Mouse (Mus musculus) lung, embryonic 15.5 days (tissue): Measurements from ENCODE around the gene Mapk3. TPM values are rescaled to one million over a fixed set of nuclear protein-coding genes. Genes with fewer than 3 reads are reported as not detected.

Source experiments
- ATAC-seq: fragments of 200-750 bp; cut with Nextera tagmentation; 2 replicates; pipeline ENCODE4 v1.8.0; 2017; ENCODE audit warnings: moderate number of reproducible peaks, borderline replicate concordance; ENCODE audit not compliant: low FRiP score, low TSS enrichment; ENCODE audit errors: extremely low read depth
- H3K27ac ChIP-seq: fragments of 300-500 bp; sonication (generic); 2 replicates; pipeline ENCODE4 v1.5.1; 2015; ENCODE audit warnings: moderate library complexity, mild to moderate bottlenecking, inconsistent platforms
- H3K27me3 ChIP-seq: fragments of 300-500 bp; sonication (generic); 2 replicates; pipeline ENCODE4 v1.6.1; 2015; ENCODE audit warnings: inconsistent platforms
- H3K36me3 ChIP-seq: fragments of 300-500 bp; sonication (generic); 2 replicates; pipeline ENCODE4 v1.6.1; 2015; ENCODE audit warnings: inconsistent platforms
- H3K4me1 ChIP-seq: fragments of 300-500 bp; sonication (generic); 2 replicates; pipeline ENCODE4 v1.6.1; 2015; ENCODE audit warnings: inconsistent platforms
- H3K4me2 ChIP-seq: fragments of 300-500 bp; sonication (generic); 2 replicates; pipeline ENCODE4 v1.6.1; 2015; ENCODE audit warnings: inconsistent platforms, mild to moderate bottlenecking, moderate library complexity
- H3K4me3 ChIP-seq: fragments of 300-500 bp; sonication (generic); 2 replicates; pipeline ENCODE4 v1.5.1; 2015; ENCODE audit warnings: mild to moderate bottlenecking, inconsistent platforms
- H3K9ac ChIP-seq: fragments of 300-500 bp; sonication (generic); 2 replicates; pipeline ENCODE4 v1.6.1; 2015; ENCODE audit warnings: inconsistent platforms
- H3K9me3 ChIP-seq: fragments of 300-500 bp; sonication (generic); 2 replicates; pipeline ENCODE4 v1.6.1; 2016; ENCODE audit warnings: inconsistent platforms
- WGBS: fragments of 180-500 bp; shearing (Covaris S2); methylation state at CpG from one replicate; pipeline ENCODE4 v1.1.7; 2015; 5-methylcytosine and 5-hydroxymethylcytosine counted together
- polyA plus RNA-seq: library from polyadenylated mRNA; unstranded; fragments of >200 nt; fragmentation: Nextera tagmentation; extraction: Ambion mirVana; gene quantifications from 2 replicates; pipeline ENCODE4 v1.2.1, GENCODE M21; 2015

Mapk3 gene
- polyA plus RNA-seq, 1 experiment from 2014 or later: 135 TPM

DNA sequence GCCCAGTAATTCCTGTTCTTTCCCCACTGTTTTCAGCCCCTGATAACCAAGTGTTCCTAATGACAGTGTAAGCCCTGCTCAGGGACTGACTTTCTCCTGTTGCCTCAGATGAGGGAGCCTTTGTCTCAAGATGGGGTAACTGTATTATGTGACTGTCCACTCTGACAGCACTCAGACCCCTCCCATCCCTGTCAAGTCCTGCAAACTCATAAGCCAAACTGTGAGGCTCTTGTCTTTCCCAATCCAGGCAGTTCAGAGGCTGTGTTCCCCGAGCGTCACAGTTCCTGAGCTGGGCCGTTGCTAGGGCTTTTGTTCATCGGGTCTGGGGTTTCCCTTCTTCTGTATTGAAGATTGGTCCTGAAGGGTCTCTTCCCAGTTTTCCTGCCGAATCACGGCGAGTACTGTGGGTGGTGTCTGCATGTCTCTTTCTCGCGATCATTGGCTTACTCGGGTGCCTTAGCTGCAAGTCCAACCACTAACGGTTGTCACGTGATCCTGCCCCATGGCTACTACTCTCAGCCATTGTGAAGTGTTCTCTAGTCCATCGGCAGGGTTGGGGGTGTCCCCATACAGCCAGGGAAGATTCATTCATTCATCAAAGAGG is 19.2 kb upstream of the Mapk3 start:
- no peaks in the 10 kb centered on the region for H3K27me3 ChIP-seq
- H3K4me3 ChIP-seq: no peak overlapping the region
- no peak for ATAC-seq
- H3K9me3 ChIP-seq: no peaks in the 10 kb centered on the region
- 77% methylated on average over 13 of the region's 13 CpGs for WGBS
- peaks cover 4% of the 10 kb centered on the region; the same call in 1 of the 2 replicates for H3K4me1 ChIP-seq
- no peak overlapping the region for H3K27ac ChIP-seq
- no peak overlapping the region for H3K9ac ChIP-seq
- H3K36me3 ChIP-seq: no peaks in the 10 kb centered on the region
- H3K4me2 ChIP-seq: no peak overlapping the region

DNA sequence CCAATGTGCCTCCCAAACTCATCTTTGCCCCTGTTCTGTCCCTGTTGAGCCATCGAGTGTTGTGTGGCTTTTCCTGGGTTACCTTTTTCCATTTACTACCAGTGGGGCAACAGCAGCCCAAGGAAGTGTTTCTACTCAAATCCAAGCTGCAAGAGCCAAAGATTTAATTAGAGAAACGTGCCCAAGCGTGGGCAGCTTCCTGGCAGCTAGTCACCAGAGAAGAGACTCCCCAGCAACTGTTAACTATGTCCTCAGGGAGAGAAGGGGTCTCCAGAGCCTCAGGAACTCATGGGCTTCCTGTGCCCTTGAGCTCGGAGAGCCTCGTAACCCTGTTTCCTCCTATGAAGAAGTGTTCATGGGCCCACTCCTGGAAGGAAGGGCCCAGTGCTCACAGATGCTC is 18.4 kb upstream of the Mapk3 start:
- Histone ChIP-seq H3K27ac (no peak overlapping the region), H3K9ac (no peak overlapping the region)
- WGBS: 70% methylated on average over 5 of the region's 5 CpGs

DNA sequence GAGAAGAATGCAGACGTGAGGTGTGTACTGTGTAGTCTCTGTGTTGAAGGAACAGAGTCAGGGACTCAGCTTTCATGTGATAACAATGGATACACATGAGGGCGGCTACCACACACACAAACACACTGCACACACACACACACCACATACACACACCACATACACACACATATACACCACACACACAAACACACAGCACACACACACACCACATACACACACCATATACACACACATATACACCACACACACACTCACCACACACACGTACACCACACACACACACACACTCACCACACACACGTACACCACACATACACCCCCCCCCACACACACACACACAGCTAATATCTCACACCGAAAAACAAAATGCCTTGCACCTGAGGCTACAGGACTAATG is 17.9 kb upstream of the Mapk3 start:
- Histone ChIP-seq H3K27me3 (no peaks in the 10 kb centered on the region), H3K36me3 (no peaks in the 10 kb centered on the region), H3K4me1 (peaks cover 4% of the 10 kb centered on the region; the same call in 1 of the 2 replicates), H3K9me3 (no peaks in the 10 kb centered on the region), H3K9ac (no peak overlapping the region), H3K4me3 (no peak overlapping the region), H3K27ac (no peak overlapping the region), H3K4me2 (no peak overlapping the region)
- no peak for ATAC-seq
- WGBS: 84% methylated on average over 5 of the region's 5 CpGs

More for the DNA sequence above, 18.4 kb upstream of the Mapk3 start:
- ATAC-seq: no peak
- Histone ChIP-seq H3K9me3 (no peaks in the 10 kb centered on the region), H3K4me2 (no peak overlapping the region), H3K36me3 (no peaks in the 10 kb centered on the region), H3K4me3 (no peak overlapping the region), H3K27me3 (no peaks in the 10 kb centered on the region), H3K4me1 (peaks cover 4% of the 10 kb centered on the region; the same call in 1 of the 2 replicates)

DNA sequence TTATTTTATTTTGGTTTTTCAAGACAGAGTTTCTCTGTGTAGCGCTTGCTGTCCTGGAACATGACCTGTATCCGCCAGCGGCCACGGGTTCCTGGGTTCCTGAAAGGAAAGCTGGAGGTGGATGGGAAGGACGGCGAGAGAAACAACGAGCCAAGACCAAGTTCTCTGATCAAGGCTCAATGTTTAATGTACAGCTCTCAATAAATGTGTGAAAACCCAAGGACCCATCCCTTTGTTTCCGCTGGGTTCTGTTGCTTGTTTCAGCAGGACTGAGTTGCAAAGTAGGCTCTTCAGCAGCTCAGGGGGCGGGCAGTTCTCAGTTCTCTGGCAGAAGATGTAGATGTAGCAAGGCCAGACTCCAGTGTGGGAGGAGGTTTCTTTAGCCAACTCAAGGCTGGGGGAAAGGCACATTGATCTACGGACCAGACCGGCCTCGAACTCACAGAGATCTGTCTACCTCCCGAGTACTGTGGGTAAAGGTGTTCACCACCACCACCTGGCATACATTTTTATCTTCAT is 17.4 kb upstream of the Mapk3 start:
- Histone ChIP-seq H3K9me3 (no peaks in the 10 kb centered on the region), H3K4me3 (no peak overlapping the region), H3K27me3 (no peaks in the 10 kb centered on the region), H3K9ac (no peak overlapping the region), H3K36me3 (no peaks in the 10 kb centered on the region), H3K4me2 (no peak overlapping the region), H3K27ac (no peak overlapping the region), H3K4me1 (peaks cover 4% of the 10 kb centered on the region; the same call in 1 of the 2 replicates)
- no peak for ATAC-seq
- WGBS: 88% methylated on average over 13 of the region's 13 CpGs

DNA sequence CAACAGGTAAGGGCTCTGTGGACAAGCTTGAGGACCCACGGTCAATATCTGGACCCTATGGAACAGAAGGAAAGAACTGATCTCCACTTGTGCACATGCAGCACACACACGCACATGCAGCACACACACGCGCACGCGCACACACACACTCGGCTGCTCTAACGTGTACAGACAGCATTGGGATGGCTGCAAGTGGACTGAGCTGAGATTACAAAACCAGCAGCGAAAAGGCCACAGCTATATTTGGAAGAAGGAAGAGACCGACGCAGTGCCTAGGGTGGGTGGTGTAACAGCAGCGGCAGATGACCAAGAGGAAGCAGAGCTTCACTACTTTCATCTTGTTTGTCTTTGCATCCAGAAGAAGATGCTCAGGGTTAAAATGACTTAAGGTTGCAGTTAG is 13.3 kb upstream of the Mapk3 start:
- 83% methylated on average over 12 of the region's 12 CpGs for WGBS
- ATAC-seq: no peak
- Histone ChIP-seq H3K9me3 (no peaks in the 10 kb centered on the region), H3K4me1 (peaks cover 11% of the 10 kb centered on the region; the same call in 1 of the 2 replicates), H3K4me2 (no peak overlapping the region), H3K36me3 (no peaks in the 10 kb centered on the region), H3K9ac (no peak overlapping the region), H3K27ac (no peak overlapping the region), H3K27me3 (no peaks in the 10 kb centered on the region), H3K4me3 (no peak overlapping the region)

DNA sequence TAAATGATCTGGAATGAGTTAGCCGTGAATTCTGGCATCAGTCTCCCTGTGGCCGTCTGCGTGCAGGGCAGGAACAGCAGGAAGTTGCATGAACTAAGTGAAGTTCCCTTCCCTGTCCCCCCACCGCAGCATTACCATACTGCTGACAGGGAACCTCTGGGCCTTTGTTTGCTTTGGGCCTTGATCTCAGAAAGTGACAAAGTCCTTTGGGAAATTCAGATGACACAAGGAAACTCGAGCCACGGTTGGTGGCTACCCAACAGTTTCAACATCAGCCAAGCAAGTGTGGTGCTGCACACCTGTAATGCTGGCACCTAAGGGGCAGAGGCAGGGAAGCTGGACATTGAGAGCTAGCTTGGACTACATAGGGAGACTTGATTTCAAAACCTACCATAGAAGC is 12.6 kb upstream of the Mapk3 start:
- ATAC-seq: no peak
- H3K9ac ChIP-seq: no peak overlapping the region
- peaks cover 11% of the 10 kb centered on the region; the same call in 1 of the 2 replicates for H3K4me1 ChIP-seq
- 14% methylated on average over 6 of the region's 6 CpGs for WGBS
- H3K27me3 ChIP-seq: no peaks in the 10 kb centered on the region
- H3K27ac ChIP-seq: no peak overlapping the region
- H3K4me3 ChIP-seq: no peak overlapping the region
- no peak overlapping the region for H3K4me2 ChIP-seq
- H3K36me3 ChIP-seq: no peaks in the 10 kb centered on the region
- no peaks in the 10 kb centered on the region for H3K9me3 ChIP-seq

DNA sequence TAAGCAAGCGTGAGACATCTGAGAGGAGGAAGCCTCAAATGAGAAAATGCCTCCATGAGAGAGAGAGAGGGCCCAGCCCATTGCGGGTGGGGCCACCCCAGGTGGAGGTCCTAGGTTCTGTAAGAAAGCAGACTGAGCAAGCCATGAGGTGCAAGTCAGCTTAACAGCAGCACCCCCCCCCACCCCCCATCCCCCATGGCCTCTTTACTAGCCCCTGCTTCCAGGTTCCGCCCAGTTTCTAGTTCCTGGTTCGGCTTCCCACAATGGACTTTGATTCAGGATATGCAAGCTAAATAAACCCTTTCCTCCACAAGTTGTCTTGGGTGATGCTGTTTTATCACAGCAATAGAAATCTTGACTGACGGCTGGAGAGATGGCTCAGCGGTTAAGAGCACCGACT is 10.6 kb upstream of the Mapk3 start:
- ATAC-seq: no peak
- 61% methylated on average over 7 of the region's 7 CpGs for WGBS
- no peak overlapping the region for H3K4me2 ChIP-seq

DNA sequence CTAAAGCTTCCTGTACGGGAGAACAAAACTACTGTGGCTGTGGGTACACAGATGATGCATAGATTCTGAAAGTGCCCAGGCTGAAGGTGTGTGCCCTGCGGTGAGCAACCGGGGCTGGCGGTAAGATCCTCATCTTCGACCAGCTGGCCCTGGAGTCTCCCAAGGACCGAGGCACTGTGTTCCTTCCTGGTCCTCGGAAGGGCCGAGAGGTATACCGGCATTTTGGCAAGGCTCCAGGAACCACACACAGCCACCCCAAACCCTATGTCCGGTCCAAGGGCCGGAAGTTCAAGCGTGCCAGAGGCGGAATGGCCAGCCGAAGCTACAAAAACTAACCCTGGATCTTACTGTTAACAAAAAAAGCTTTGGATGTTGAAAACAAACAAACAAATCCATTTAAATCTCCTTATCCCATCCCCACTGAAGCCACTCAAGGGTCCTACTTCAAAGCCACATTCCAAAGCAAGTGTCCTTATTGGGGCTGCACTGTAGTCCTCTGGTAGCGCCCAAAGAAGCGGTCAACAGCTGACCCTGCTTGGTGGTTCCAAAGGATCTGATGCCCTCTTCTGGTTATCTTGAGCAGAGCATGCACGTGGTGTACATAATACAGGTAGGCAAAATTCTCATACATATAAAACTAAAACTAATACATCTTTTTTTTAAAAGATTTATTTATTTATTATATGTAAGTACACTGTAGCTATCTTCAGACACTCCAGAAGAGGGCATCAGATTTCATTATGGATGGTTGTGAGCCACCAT is 9.6 kb upstream of the Mapk3 start:
- 86% methylated on average over 17 of the region's 17 CpGs for WGBS
- Histone ChIP-seq H3K9me3 (no peaks in the 10 kb centered on the region), H3K4me1 (peaks cover 11% of the 10 kb centered on the region; the same call in 1 of the 2 replicates), H3K36me3 (no peaks in the 10 kb centered on the region), H3K27ac (no peak overlapping the region), H3K27me3 (no peaks in the 10 kb centered on the region), H3K4me2 (no peak overlapping the region), H3K4me3 (no peak overlapping the region), H3K9ac (no peak overlapping the region)
- no peak for ATAC-seq

More for the DNA sequence above, 10.6 kb upstream of the Mapk3 start:
- H3K36me3 ChIP-seq: no peaks in the 10 kb centered on the region
- no peaks in the 10 kb centered on the region for H3K27me3 ChIP-seq
- H3K4me1 ChIP-seq: peaks cover 11% of the 10 kb centered on the region; the same call in 1 of the 2 replicates
- H3K27ac ChIP-seq: peak overlapping the region; percentile 19; the same call in 1 of the 2 replicates
- H3K4me3 ChIP-seq: no peak overlapping the region
- H3K9ac ChIP-seq: no peak overlapping the region
- H3K9me3 ChIP-seq: no peaks in the 10 kb centered on the region

DNA sequence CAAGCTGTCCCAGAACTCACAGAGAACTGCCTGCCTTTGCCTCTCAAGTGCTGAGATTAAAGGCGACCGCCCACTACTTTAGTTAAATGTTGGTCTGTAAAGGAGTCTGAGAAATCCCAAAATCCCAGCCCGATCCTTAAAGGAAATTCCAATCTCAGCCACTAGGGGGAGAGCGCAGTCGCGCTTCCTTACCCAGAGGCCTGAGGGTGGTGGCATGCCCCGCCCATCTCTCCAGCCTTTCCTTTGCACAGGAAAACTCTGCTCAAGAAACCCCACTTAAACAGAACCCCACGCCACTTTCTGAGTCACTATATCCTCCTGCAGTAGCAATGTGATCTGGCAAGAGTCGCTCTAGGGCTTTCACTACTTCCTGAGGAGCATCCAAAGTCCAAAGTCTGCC is 4.5 kb upstream of the Mapk3 start:
- WGBS: under 1% methylated on average over 9 of the region's 9 CpGs
- ATAC-seq: peak; percentile 81; the same call in 1 of the 2 replicates
- Histone ChIP-seq H3K36me3 (no peaks in the 10 kb centered on the region), H3K4me1 (peaks cover 6% of the 10 kb centered on the region), H3K9ac (peak overlapping the region; percentile 21; the same call in 1 of the 2 replicates), H3K9me3 (no peaks in the 10 kb centered on the region), H3K27ac (0 out of 2 replicates have a peak overlapping the region, but pooled peaks have one; percentile 16), H3K4me3 (no peak overlapping the region), H3K4me2 (no peak overlapping the region; the same call in 1 of the 2 replicates), H3K27me3 (no peaks in the 10 kb centered on the region)

DNA sequence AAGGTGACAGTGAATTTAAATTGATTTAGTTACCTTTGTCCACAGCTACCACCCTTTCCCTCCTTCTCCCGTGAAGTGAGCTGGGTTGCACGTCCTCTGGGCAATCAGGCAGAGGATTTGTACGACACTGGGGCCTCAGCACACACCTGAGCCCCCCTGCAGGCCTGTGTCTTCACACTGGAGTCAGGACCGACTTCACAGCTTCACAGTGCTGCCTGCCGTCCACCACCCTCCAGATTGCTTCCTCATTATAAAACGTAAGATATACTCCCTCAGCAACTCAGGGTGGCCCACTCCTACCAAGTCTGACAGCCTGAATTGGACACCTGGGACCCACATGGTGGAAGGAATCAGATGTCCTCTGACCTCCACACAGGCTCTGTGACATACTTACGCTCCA is 862 bp upstream of the Mapk3 start:
- Histone ChIP-seq H3K27me3 (no peaks in the 10 kb centered on the region), H3K9ac (no peak overlapping the region), H3K4me2 (no peak overlapping the region), H3K4me3 (no peak overlapping the region), H3K9me3 (no peaks in the 10 kb centered on the region), H3K27ac (no peak overlapping the region), H3K36me3 (peaks cover 11% of the 10 kb centered on the region; the same call in 1 of the 2 replicates), H3K4me1 (peaks cover 35% of the 10 kb centered on the region)
- 67% methylated on average over 7 of the region's 7 CpGs for WGBS
- ATAC-seq: no peak

DNA sequence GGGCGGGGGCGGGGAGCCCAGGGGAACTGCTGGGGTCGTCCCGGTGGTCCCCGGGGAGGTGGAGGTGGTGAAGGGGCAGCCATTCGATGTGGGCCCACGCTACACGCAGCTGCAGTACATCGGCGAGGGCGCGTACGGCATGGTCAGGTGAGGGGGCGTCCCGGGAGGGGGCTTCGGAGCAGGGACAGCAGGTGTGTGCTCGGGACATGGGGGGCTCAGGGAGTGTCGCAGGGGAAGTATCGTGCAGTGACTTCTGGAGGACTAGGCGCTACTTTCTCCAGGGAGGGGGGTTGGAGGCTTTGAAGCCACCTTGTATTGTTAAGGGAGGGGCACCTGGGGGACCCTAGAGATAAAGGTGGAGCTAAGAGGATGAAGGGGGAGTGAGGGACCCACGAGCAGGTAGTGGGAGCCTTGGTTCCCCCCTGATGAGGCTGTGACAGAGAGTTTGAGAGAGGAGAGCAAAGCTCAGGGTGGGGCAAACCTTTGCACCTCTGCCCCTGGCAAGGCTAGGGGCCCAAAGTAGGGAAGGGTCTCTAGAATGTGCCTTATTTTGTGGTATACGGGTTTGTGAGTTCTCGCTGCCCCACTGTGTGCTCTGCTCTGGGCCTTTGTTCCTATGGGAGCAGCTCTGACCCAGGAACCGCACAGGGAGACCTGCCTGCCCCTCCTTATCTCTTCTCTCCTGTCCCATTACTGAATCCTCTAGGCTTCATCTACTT is 430 bp downstream of the Mapk3 start:
- peak overlapping the region; percentile 99 for H3K27ac ChIP-seq
- H3K4me1 ChIP-seq: peaks cover 35% of the 10 kb centered on the region
- peak overlapping the region; percentile 89 for H3K4me3 ChIP-seq
- no peaks in the 10 kb centered on the region for H3K9me3 ChIP-seq
- H3K4me2 ChIP-seq: peak overlapping the region; percentile 82
- WGBS: under 1% methylated on average over 23 of the region's 24 CpGs
- ATAC-seq: peak; percentile 19
- H3K9ac ChIP-seq: peak overlapping the region; percentile 90
- H3K27me3 ChIP-seq: no peaks in the 10 kb centered on the region
- H3K36me3 ChIP-seq: peaks cover 24% of the 10 kb centered on the region
